Mouse (Mus musculus): ENCODE measurements around the gene Hist1h2bb. TPM values are rescaled to one million over a fixed set of nuclear protein-coding genes. Genes with fewer than 3 reads are reported as not detected.

Hist1h2bb gene
- total RNA-seq, 2 experiments from 2014 or later: 19.6 to 29.4 TPM

DNA sequence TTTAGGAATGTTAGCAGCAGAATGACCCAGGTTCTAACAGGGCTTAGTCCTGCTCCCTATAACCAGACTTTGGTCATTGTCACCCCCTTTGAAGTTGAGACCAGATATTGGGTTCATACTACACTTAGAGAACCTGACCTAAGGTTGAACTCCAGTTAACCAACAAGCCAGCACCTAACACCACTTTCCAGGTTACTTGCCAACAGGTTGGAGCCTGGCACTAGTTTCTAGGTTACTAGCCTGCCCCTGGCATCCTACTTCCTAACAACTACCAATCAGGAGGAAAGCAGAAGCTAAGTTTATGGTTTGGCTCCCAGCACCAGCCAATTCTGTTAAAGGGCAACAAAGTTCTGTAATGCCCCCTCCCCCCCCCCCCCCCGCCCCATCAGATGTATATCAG is 21.3 kb upstream of the Hist1h2bb start:
- DNase-seq (ENCODE audit: low spot score in 2 of 2): no peak

DNA sequence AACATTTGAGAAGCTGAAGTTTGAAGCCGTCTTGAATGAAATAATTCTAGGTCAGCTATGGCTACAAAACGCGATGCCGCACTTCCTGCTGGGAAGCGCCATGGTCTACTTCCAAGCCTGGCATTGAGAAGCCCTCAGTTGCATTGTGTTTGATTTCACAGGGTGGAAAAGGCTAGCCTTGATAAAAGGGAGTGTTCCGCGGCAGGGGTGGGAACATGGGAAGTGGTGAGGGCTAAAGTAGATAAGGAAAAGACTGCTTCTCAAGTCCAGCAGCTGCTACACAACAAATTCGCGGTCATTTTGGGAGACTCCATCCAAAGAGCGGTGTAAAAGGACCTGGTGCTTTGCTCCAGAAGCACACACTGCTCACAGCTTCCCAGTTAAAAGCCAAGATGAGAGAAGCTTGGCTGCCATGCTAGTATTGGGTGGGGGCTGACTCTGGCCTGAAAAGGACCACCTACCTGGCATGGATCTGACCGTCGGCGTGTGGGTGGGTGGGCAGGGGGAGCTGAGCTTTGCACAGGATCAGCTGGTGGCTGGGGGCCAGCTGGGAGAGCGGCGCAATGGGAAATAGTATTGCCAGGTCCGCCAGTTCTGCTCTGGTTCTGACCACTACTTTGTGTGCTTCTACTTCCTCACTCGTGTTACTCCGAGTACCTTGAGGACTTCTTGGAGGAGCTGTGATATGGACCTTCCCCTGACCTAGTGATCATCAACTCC is 17.9 kb upstream of the Hist1h2bb start:
- no peak for DNase-seq (ENCODE audit: low spot score in 2 of 2)

DNA sequence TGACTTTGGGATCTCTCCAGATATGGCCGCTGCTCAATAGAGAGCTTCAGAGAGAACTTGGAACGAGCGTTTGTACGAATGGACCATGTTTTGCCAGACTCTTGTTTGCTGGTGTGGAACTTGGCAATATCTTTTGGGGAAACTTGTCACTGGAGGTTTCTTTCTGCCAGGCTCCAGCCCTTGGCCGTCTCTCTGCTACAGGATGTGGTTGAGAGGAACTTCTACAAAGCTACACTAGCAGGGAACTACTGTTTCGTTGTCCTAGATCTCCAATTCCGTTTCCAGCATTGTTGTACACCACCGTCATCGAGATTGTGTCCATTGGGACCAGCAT is 17.4 kb upstream of the Hist1h2bb start:
- no peak for DNase-seq (ENCODE audit: low spot score in 2 of 2)

DNA sequence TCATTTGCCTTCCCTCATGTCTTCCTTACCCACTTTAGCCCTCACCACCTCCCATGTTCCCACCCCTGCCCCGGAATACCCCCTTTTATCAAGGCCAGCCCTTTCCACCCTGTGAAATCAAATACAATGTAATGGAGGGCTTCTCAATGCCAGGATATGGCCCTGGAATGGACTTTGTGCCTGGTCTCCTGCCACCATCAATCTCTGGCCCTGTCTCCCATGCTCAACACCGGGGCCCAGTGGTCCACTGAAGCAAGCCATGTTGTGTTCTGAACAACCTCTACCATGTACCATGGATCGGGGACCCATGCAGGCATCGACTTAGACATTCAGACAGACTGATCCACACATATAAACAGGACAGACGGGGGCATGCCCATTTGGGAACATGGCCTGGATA is 16.8 kb upstream of the Hist1h2bb start:
- DNase-seq (ENCODE audit: low spot score in 2 of 2): no peak

DNA sequence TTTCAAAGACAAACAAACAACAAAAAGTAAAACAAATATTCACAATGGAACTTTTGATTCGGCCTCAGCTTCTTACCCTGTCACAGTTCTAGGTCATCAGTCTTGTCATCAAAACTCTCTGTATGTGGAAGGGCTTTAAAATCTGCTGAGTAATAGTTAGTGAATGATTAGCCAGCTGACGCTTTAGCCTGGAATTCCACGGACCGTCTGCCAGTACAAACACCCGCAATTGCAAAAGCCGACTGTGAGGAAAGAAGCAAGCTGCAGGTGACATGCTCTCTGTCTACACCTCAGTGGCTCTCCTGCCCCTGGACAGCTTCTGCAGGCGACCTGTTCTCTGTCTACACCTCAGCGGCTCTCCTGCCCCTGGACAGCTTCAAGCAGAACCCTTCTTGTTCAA is 16.1 kb upstream of the Hist1h2bb start:
- DNase-seq (ENCODE audit: low spot score in 2 of 2): no peak

DNA sequence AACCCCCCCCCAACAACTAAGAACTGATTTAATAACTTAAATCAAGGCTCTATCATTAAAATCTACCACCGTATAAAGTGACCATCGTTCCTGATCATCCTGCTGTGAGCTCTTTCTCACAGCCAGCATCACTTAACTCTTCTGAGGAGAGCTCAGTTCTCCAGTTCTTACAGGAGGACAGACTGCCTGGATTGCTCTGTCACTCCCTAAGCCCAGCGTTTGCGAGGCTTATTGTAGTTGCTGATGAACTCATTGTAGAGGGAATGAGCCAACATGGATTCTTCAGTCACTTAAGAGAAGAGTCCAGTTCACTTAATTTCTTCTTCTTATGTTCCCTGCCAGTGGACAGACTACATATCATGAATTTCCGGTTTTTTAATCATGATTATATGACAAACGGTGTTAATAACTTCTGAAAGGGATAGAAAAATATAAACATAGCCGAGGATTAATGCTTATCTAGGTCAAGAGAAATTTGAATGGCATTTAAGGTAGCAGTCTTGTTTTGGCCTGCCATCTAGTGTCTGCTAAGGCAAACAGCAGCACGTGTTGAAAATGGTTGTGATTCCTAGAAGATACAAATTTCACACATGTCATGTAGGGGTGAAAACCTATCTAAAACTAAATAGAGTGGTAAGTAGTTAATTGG is 14.3 kb upstream of the Hist1h2bb start:
- DNase-seq (ENCODE audit: low spot score in 2 of 2): no peak

DNA sequence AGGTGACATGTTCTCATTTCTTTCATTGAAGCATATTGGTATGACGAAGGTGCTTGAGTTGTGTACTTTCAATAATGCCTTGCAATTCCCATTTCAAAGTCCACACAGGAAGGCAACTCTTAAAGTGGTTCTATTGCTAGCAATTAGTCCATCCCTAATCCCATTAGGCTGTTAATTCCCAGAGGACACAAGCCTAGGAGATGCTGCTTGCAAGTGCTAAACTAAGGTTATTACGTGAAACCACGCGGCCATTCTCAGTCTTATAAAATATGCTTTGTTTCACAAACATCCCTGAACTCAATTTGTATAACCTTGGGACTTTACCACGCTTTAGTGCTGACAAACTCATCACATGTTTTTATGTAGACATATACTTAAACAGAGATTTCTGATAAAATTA is 9.4 kb upstream of the Hist1h2bb start:
- DNase-seq (ENCODE audit: low spot score in 2 of 2): no peak

DNA sequence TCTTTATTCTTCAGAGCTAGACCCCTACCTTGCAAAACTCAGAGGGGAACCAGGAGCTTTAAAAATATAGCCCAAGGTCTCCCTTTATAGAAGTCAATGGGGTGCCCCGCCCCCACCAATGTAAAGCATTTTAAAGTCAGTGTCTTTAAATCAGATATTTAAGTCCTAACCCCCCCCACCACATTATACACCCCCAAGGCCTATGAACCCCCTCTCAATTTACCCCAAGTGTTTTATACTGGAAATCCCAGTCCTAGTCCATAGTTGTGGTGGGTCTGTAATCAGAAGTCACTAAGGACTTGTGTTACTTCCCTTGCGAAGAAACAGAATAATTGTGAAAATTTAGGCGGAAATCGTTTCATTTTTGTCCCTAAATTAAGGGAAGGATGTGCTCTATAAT is 8.5 kb upstream of the Hist1h2bb start:
- no peak for DNase-seq (ENCODE audit: low spot score in 2 of 2)

DNA sequence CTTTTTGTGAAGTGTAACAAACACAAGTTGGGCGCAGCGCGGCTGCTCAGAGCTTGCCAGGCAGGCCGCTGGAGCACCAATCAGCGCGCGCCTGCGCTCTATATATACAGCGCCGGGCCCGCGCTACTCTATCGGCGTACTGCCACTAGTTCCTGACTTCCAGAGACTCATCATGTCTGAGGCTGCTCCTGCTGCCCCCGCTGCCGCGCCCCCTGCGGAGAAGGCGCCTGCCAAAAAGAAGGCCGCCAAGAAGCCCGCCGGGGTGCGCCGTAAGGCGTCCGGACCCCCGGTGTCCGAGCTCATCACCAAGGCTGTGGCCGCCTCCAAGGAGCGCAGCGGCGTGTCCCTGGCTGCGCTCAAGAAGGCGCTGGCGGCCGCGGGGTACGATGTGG is 7.9 kb upstream of the Hist1h2bb start, which contains the start of gene Hist1h1c:
Gene Hist1h1c, plus strand, starts transcription at position 132 of the 392 bp plus-strand sequence.
- DNase-seq (ENCODE audit: low spot score in 2 of 2): peak; percentile 88

DNA sequence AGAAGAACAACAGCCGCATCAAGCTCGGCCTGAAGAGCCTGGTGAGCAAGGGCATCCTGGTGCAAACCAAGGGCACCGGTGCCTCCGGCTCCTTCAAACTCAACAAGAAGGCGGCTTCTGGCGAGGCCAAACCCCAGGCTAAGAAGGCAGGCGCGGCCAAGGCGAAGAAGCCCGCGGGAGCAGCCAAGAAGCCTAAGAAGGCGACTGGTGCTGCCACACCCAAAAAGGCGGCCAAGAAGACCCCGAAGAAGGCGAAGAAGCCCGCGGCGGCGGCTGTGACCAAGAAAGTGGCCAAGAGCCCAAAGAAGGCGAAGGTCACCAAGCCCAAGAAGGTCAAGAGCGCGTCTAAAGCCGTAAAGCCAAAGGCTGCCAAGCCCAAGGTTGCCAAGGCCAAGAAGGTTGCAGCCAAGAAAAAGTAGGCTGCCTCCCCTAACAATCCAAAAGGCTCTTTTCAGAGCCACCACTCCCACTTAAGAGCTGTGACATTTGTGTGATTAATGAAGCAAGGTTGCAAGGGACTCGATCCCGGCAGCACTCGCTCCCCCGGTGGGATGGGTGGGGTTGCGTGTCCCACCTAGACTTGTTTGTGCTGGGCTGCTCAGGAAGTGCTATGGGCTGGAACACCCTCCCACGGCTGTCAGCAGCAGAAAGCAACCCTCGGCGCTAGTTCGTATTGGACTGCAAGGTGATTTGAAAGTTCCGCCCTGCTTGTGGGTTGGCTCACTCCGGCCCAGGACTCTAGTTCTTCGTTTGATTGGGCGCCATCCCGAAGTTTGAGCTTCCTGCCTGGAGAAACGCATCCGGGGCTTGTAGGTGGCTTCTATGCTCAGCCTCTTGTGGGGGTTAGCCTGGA is 7.2 kb upstream of the Hist1h2bb start:
- DNase-seq (ENCODE audit: low spot score in 2 of 2): peak; percentile 90 to 97

DNA sequence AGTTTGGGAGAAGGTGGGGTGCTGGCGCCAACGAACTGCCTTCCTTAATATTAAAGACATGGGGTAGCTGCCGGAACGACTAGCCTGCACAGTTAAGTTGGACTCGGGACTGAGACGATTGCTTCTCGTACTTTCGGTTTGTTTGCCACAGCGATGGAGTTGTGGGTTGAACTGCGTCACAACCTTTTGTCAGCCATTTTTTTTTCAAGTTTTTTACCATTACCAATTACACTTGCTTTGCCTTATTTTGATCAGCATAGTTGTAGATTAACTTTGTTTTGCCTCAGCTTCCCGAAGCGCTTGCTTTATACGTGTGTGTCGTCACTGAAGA is 6.6 kb upstream of the Hist1h2bb start:
- DNase-seq (ENCODE audit: low spot score in 2 of 2): no peak

DNA sequence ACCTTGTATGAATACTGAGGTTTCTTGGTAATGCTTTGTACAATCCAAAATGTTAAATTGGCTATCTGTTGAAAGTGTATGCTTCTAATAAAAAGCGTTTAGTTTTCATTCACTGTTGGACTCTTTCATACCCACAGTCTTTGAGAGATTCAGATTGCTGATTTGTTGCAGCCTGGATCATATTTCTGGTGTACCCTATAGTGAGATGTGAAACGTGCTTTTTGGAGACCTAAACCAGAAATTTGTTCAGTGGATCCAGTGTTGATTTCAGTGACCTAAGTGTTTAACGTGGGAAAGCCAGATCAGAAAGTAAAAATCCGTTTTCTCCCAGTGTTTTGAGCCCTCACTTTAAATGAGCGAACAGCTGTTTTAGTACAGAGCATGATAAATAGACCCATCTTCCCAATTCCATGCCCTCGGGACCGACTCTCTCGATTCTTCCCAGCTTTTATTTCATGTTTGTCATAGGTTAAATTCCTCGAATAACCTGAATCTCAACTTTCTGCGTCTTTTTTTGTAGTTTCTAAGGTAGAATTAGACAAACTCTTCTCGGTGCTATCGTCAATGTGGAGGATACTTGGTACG is 6.2 kb upstream of the Hist1h2bb start:
- DNase-seq (ENCODE audit: low spot score in 2 of 2): no peak

DNA sequence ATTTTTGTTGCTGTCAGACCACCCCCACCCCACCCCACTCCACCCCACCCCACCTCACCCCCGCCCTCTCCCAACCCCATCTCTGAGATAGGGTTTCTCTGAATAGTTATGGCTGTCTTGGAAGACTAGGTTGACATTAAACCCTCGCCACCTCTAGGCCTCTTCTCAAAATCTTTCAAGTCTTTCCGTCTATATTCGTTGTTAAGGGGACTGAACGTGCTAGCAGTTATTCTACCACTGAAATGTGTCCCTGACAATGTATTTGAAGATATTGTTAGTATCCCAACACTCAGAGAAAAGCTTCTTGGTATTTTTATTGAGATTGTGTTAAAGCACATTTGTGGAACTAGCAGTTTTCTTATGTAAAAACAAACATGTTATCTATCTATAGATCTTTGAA is 5.6 kb upstream of the Hist1h2bb start:
- no peak for DNase-seq (ENCODE audit: low spot score in 2 of 2)

DNA sequence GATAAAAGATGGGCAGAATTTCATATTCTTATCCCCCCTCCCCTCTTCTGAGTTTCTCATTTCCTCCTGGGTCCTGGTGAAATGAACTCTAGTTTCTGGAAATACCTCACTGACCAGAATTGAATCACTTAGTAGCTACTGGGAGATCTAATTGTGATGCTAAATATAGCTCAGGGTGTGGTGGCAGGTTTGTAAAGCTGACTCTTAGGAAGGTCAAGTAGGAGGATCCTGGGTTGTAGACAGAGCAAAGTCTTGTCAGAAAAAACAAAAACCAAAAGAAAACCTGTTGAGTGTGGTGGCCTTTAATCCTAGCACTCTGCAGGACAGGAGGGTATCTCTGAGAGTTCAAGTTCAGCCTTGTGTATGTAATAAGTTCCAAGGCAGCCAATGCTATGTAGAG is 4.5 kb upstream of the Hist1h2bb start:
- no peak for DNase-seq (ENCODE audit: low spot score in 2 of 2)

DNA sequence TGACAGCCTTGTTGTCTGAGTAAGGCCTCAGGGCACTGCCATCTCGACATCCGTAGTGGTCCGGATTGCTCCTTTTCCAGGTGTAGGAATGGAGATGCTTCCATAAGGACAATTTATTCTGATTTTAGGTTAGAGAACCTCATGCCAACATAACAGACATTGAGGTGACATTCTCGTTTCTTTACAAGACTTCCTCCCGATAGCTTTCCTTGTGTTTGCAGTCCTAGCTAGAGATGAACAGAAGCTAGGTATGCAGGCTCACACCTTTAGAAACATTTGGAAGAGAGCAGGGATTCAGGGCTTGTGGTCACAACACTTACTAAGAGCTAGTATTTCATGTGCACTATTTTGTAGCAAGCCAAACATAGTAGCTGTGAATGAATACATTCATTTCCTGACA is 3.3 kb upstream of the Hist1h2bb start:
- no peak for DNase-seq (ENCODE audit: low spot score in 2 of 2)

DNA sequence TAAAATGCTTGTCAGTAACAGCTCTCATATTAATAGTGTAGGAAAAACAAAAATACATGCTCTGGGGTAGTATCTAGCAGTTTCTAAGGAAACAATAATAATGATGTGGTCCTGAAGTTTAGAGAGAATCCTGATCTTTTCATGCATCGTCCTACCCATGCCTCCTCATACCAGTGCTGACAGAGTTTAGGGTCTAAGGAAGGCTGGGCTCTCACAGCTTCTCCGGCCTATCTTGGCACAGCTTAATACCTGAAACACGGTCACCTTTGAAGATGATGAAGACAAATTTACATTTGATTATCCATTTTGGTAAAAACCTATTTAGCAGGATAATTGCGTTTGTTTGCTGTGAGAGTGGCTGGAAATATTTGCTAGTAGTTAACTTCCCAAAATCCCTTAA is 2.6 kb upstream of the Hist1h2bb start:
- no peak for DNase-seq (ENCODE audit: low spot score in 2 of 2)

DNA sequence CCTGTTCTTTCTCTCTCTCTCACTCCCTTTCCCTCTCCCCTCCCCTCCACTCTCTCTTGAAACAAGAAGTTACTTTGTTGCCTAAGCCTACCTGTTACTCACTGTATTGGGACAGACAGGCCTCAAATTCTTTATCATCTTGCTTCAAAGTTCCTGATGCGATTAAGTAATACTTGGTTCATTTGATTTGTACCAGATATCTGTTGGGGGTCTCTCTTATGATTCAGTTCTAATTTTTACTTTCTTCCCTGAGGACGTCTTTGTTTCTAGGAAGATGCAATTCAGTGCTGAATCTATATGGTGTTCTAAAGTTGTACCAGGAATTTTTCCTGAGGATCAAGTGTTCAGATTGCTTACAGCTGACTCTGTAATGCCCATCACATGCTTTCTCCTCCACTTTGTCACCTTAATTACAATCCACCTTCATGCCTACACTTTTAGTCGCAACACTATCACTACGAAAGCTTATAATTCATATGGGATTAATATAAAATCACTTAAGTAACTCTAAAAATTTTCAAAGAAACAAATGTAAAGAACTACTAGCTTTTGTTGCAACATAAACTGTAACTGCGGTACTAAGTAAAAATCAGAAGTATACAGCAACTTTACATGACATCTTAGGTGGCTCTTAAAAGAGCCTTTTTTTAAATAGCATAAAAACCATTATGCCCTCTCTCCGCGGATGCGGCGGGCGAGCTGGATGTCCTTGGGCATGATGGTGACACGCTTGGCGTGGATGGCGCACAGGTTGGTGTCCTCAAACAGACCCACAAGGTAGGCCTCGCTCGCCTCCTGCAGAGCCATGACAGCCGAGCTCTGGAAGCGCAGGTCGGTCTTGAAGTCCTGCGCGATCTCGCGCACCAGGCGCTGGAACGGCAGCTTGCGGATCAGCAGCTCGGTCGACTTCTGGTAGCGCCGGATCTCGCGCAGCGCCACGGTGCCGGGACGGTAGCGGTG is 1.8 kb upstream of the Hist1h2bb start:
- no peak for DNase-seq (ENCODE audit: low spot score in 2 of 2)

DNA sequence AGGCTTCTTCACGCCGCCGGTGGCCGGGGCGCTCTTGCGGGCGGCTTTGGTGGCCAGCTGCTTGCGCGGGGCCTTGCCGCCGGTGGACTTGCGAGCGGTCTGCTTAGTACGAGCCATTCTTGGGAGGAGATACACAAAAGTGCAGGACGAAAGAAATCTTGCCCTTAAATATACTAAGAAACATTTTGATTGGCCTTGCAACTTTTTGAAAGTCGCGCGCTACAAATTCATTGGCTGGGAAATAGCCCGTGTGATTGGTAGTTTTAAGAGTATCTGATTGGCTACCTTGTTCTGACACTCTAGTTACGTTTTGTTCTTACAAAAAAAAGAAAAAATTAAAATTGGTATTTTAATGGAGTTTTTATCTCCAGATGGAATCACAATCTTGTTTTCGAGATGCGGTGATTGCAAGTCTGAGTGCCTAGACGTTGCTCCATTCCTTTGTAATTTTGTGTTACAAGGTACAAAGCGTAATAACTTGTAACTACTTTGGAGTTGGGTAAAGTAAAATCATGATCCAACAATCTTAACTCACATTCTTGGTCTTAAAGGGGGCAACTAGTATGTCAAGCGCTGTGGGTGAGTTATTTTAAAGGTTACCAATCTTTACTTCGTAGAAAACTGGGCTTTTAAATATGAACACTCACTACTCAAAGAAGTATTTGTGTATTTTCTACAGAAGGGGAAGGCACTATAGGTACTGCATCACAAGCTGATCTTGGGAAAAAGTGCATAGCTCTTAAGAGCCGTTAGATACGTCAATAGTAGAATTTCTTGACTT is 963 bp upstream of the Hist1h2bb start, which contains the start of gene Hist1h3c:
Gene Hist1h3c, minus strand, starts transcription at position 222 of the 781 bp plus-strand sequence.
- peak; percentile 79 to 92 for DNase-seq (ENCODE audit: low spot score in 2 of 2)

DNA sequence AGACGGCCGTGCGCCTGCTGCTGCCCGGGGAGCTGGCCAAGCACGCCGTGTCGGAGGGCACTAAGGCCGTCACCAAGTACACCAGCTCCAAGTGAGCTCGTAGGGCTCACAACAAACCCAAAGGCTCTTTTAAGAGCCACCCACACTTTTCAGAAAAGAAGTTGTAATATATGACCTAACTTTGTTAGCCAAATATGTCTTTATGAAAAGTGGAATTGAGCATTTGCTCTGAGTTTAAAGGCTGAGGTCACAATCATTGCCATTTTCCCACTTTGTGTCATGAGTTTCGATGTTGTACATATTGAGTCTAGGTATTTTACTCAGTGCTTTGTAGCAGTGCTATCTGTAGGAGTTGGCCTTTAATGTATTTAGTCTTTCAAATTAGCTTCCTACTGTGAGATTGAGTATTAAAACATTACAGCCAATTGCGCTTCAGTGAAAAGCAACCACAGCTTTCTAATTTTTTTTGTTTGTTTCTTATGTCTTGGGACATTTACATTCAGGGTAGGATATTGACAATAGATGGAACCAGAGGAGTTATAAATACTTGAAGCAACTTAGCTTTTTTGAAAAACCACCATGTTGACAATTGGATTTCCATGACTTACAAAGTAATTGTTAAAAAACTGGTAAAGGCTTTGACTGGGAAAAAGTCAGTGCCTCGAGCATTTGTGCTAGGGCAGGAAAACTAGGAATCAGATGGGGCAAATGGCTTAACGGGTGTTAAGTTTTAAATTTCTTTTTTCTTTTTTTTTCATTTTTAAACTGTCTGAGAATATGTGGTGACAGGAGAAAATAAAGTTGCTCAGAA is 752 bp downstream of the Hist1h2bb start:
- no peak for DNase-seq (ENCODE audit: low spot score in 2 of 2)
